Mouse (Mus musculus) CH12.LX (cell line): ENCODE data around the gene Sh2d6. TPM values are rescaled to one million over a fixed set of nuclear protein-coding genes. Genes with fewer than 3 reads are reported as not detected.
A peak's percentile ranks its signal among the peaks of the same experiment; 100 is the strongest.

Experiments used
- DNase-seq: peaks from one replicate; pipeline ENCODE4 v3.0.0-alpha.2; 2013; ENCODE audit errors: extremely low read depth
- H3K27ac ChIP-seq: 2 replicates; pipeline ENCODE4 v1.5.1; 2012; ENCODE audit warnings: low read depth, mild to moderate bottlenecking, control low read depth, moderate library complexity; ENCODE audit not compliant: insufficient read depth
- H3K27me3 ChIP-seq: replicated peaks from 2 replicates; pipeline ENCODE3; 2012; ENCODE audit warnings: inconsistent platforms
- H3K36me3 ChIP-seq, 2 experiments: replicated peaks in 1 of 2; 2 replicates each; pipeline versions ENCODE3 to v1.6.1; 2012; ENCODE audit warnings: inconsistent platforms in 1 of 2, low read length in 1 of 2, mild to moderate bottlenecking in 1 of 2, mixed read lengths in 1 of 2, moderate library complexity in 1 of 2; ENCODE audit not compliant: control insufficient read depth in 1 of 2, insufficient read depth in 1 of 2
- H3K4me1 ChIP-seq, 2 experiments: 2 replicates each; pipeline ENCODE4 v1.6.1; 2012; ENCODE audit warnings: inconsistent platforms in 1 of 2, moderate library complexity in 1 of 2; ENCODE audit not compliant: insufficient read depth in 2 of 2, control insufficient read depth in 1 of 2
- H3K4me2 ChIP-seq: 2 replicates; pipeline ENCODE4 v1.6.1; 2012; ENCODE audit warnings: low read depth, mild to moderate bottlenecking, control low read depth; ENCODE audit not compliant: poor library complexity, insufficient read depth, severe bottlenecking
- H3K4me3 ChIP-seq, 3 experiments: fragments of 150-350 bp in 1 of 3; sonication (generic) in 1 of 3; replicated peaks in 1 of 3; 2 replicates each; pipeline versions ENCODE3 to v1.5.1; 2011 to 2012; ENCODE audit warnings: low read depth in 2 of 3, low read length in 2 of 3, mild to moderate bottlenecking in 2 of 3, moderate library complexity in 2 of 3, control low read depth in 1 of 3, improper control_type of control experiment in 1 of 3, inconsistent platforms in 1 of 3, mixed read lengths in 1 of 3; ENCODE audit not compliant: poor library complexity in 1 of 3
- H3K79me2 ChIP-seq: replicated peaks from 2 replicates; pipeline ENCODE4 v1.6.1; 2012; ENCODE audit warnings: mild to moderate bottlenecking, moderate library complexity; ENCODE audit not compliant: control insufficient read depth, poor library complexity, insufficient read depth, severe bottlenecking; ENCODE audit errors: extremely low read depth
- H3K9ac ChIP-seq: 2 replicates; pipeline ENCODE4 v1.6.1; 2012; ENCODE audit warnings: low read depth, mild to moderate bottlenecking, control low read depth, moderate library complexity; ENCODE audit not compliant: insufficient read depth
- H3K9me3 ChIP-seq: replicated peaks from 2 replicates; pipeline ENCODE3; 2012; ENCODE audit warnings: low read length, inconsistent platforms, mixed read lengths
- BHLHE40 ChIP-seq: IDR thresholded peaks from 2 replicates; pipeline ENCODE4 v1.6.1; 2011; ENCODE audit warnings: mild to moderate bottlenecking, low read depth, low read length, improper control_type of control experiment
- CHD1 ChIP-seq: IDR thresholded peaks from 2 replicates; pipeline ENCODE4 v1.6.1; 2012; ENCODE audit warnings: low read depth, low read length, improper control_type of control experiment, inconsistent platforms
- CHD2 ChIP-seq: IDR thresholded peaks from 2 replicates; pipeline ENCODE4 v1.6.1; 2011; ENCODE audit warnings: low read length, improper control_type of control experiment
- E2F4 ChIP-seq: IDR thresholded peaks from 2 replicates; pipeline ENCODE4 v1.6.1; 2011; ENCODE audit warnings: low read depth, low read length, improper control_type of control experiment; ENCODE audit not compliant: insufficient replicate concordance
- IRF4 ChIP-seq: IDR thresholded peaks from 2 replicates; pipeline ENCODE4 v1.6.1; 2014; ENCODE audit warnings: low read depth, mild to moderate bottlenecking, inconsistent platforms, low read length, improper control_type of control experiment
- KAT2A ChIP-seq: IDR thresholded peaks from 2 replicates; pipeline ENCODE4 v1.6.1; 2012; ENCODE audit warnings: low read length, improper control_type of control experiment, inconsistent platforms; ENCODE audit not compliant: insufficient replicate concordance
- MAFK ChIP-seq: IDR thresholded peaks from 2 replicates; pipeline ENCODE4 v1.6.1; 2011; ENCODE audit warnings: low read length, improper control_type of control experiment; ENCODE audit not compliant: insufficient replicate concordance
- MAX ChIP-seq: IDR thresholded peaks from 2 replicates; pipeline ENCODE4 v1.6.1; 2011; ENCODE audit warnings: low read length, improper control_type of control experiment
- MAZ ChIP-seq: IDR thresholded peaks from 2 replicates; pipeline ENCODE4 v1.6.1; 2012; ENCODE audit warnings: low read depth, mild to moderate bottlenecking, inconsistent platforms, low read length, improper control_type of control experiment, moderate library complexity
- NELFE ChIP-seq: IDR thresholded peaks from 2 replicates; pipeline ENCODE4 v1.6.1; 2011; ENCODE audit warnings: low read depth, low read length, improper control_type of control experiment
- POLR2A ChIP-seq: IDR thresholded peaks from 2 replicates; pipeline ENCODE4 v1.6.1; 2011; ENCODE audit warnings: low read depth, mild to moderate bottlenecking, improper control_type of control experiment, low read length
- RCOR1 ChIP-seq: conservative IDR thresholded peaks from 2 replicates; pipeline ENCODE4 v1.6.1; 2012; ENCODE audit warnings: low read depth, mild to moderate bottlenecking, inconsistent platforms, low read length, improper control_type of control experiment
- UBTF ChIP-seq: IDR thresholded peaks from 2 replicates; pipeline ENCODE4 v1.6.1; 2012; ENCODE audit warnings: low read depth, mild to moderate bottlenecking, inconsistent platforms, low read length, improper control_type of control experiment, moderate library complexity
- USF1 ChIP-seq: IDR thresholded peaks from 2 replicates; pipeline ENCODE4 v1.6.1; 2014; ENCODE audit warnings: low read depth, mild to moderate bottlenecking, inconsistent platforms, low read length, improper control_type of control experiment
- ZNF384 ChIP-seq: IDR thresholded peaks from 2 replicates; pipeline ENCODE4 v1.6.1; 2012; ENCODE audit warnings: low read depth, low read length, improper control_type of control experiment, inconsistent platforms
- dilution Hi-C: fragments of 300-500 bp; cut with MboI; formaldehyde crosslinking; loops from 2 replicates; pipeline ENCODE4 v1.14.3; 2020; ENCODE audit warnings: low sequenced_read_pairs; ENCODE audit not compliant: extremely low pct_unique_long_range_greater_than_20kb, extremely low pct_ligation_motif_present
- in situ Hi-C: fragments of 300-500 bp; cut with MboI; formaldehyde crosslinking; loops from 3 replicates; pipeline ENCODE4 v1.14.3; 2019; ENCODE audit warnings: low sequenced_read_pairs, low pct_ligation_motif_present, low pct_unique_long_range_greater_than_20kb, mixed read lengths
- polyA plus RNA-seq: library from polyadenylated mRNA; unstranded; fragments of >175 nt; gene quantifications from 2 replicates; pipeline ENCODE4 v1.2.1, GENCODE M21; 2012; ENCODE audit warnings: low read depth; ENCODE audit not compliant: insufficient read length
- total RNA-seq, 2 experiments: library from RNA; depleted of rRNA; stranded (reverse); fragments of 300-350 nt in 1 of 2; fragments of >200 nt in 1 of 2; gene quantifications; 2 replicates each; pipeline ENCODE4 v1.2.3; 2012 to 2014

Gene Sh2d6
- total and polyA plus RNA-seq, 3 experiments: 0.78 to 4.9 (median 1.7) TPM

DNA sequence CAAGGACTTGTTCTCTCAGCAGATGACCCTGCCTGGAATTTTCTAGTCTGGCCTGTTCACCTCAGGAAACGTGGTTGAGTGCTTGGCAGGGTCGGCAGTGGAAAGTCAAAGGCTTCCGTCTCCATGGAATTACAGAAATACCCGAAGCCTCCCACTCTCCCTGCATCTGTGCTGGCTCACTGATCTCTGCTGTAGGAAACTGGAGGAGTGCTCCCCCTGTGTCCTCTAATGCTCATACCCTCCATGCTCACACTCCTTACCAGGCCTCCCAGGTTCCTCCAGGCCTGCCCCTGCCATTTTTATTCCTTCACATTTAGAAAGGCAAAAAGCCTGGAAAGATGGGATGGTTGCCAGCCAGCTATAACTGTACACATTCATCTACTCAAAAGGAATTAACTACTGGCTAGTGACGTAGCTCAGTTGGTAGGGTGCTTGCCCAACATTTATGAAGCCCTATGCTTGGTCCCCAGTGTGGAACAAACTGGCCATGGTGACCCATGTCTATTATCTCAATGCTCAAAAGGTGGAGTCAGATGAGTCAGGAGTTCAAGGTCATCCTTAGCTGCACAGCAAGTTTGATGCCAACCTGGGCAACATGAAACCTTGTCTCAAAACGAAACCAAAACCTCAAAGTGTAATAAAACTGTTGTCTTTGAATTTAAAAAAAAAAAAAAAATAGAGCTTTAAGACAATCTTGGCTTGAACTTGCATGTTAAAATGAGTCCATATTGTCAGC lies 10.7 kb downstream of the Sh2d6 start (continued):
- TF ChIP-seq UBTF: no peak
- TF ChIP-seq IRF4: peak; percentile 71
- no peak for TF ChIP-seq MAX
- TF ChIP-seq CHD2: no peak
- TF ChIP-seq CHD1: no peak
- peak; percentile 79 for TF ChIP-seq ZNF384

GRCm38 (mm10) chr6:72509872-72510435 lies 11.6 kb downstream of the Sh2d6 start:
- in situ Hi-C loops (no loop called here), dilution Hi-C loops (no loop called here)
- TF ChIP-seq CHD2 (no peak), CHD1 (no peak)
- Histone ChIP-seq H3K79me2 (no peaks in the 10 kb centered on the region), H3K27ac (no peak overlapping the region), H3K4me1 (peaks cover 13 to 34% of the 10 kb centered on the region in 2 experiments), H3K9me3 (peaks cover 3% of the 10 kb centered on the region), H3K4me3 (no peak overlapping the region), H3K4me2 (no peak overlapping the region), H3K27me3 (no peaks in the 10 kb centered on the region), H3K9ac (no peak overlapping the region), H3K36me3 (peaks cover 0 to under 1% of the 10 kb centered on the region in 2 experiments)
- no peak for DNase-seq

DNA sequence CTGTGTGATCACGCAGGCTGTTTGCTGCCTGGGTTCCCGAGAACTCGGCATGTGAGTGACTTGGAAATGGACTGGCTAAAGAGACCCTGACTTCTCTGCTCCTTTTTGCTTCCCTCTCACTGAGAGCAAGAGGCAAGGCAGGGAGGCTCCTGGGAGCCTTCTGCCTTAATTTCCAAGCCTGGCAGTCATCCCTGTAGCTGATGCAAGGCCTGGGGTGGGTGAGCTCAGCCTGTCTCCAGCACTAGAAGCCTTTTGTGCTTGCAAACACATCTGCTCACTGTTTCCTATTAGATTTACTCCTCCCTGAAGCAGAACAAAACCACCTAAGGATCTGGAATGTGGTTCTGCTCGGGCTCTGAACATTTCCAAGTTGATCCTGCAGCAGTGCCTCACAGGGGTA lies 12.9 kb downstream of the Sh2d6 start:
- Histone ChIP-seq H3K79me2 (no peaks in the 10 kb centered on the region), H3K27me3 (no peaks in the 10 kb centered on the region), H3K4me1 (peaks cover 13 to 42% of the 10 kb centered on the region in 2 experiments), H3K9ac (peak overlapping the region; percentile 34; the same call in 1 of the 2 replicates), H3K4me3 (no peak overlapping the region), H3K36me3 (no peaks in the 10 kb centered on the region), H3K27ac (no peak overlapping the region), H3K4me2 (no peak overlapping the region), H3K9me3 (peaks cover 3% of the 10 kb centered on the region)
- TF ChIP-seq USF1 (no peak), RCOR1 (no peak), BHLHE40 (no peak), KAT2A (no peak), MAZ (no peak), E2F4 (no peak), NELFE (no peak), POLR2A (no peak), MAFK (no peak)
- DNase-seq: peak; percentile 30
- in situ Hi-C loops: no loop called here
- dilution Hi-C loops: no loop called here
